Mouse (Mus musculus) hindbrain, embryonic 15.5 days (tissue): ENCODE measurements around the gene Lcp2. TPM values are rescaled to one million over a fixed set of nuclear protein-coding genes. Genes with fewer than 3 reads are reported as not detected.

Source experiments
- ATAC-seq: fragments of 200-750 bp; cut with Nextera tagmentation; 2 replicates; pipeline ENCODE4 v1.8.0; 2017; ENCODE audit warnings: low read depth, moderate number of reproducible peaks, moderate TSS enrichment; ENCODE audit not compliant: low FRiP score
- H3K27ac ChIP-seq: fragments of 300-500 bp; sonication (generic); replicated peaks from 2 replicates; pipeline ENCODE4 v1.5.1; 2015; ENCODE audit warnings: mild to moderate bottlenecking, inconsistent platforms
- H3K27me3 ChIP-seq: fragments of 300-500 bp; sonication (generic); 2 replicates; pipeline ENCODE4 v1.6.1; 2015; ENCODE audit warnings: control low read depth, inconsistent platforms
- H3K36me3 ChIP-seq: fragments of 300-500 bp; sonication (generic); 2 replicates; pipeline ENCODE4 v1.6.1; 2015; ENCODE audit warnings: control low read depth, inconsistent platforms
- H3K4me1 ChIP-seq: fragments of 300-500 bp; sonication (generic); replicated peaks from 2 replicates; pipeline ENCODE4 v1.6.1; 2015; ENCODE audit warnings: control low read depth, inconsistent platforms
- H3K4me2 ChIP-seq: fragments of 300-500 bp; sonication (generic); 2 replicates; pipeline ENCODE4 v1.6.1; 2015; ENCODE audit warnings: moderate library complexity, mild to moderate bottlenecking, inconsistent platforms
- H3K4me3 ChIP-seq: fragments of 300-500 bp; sonication (generic); 2 replicates; pipeline ENCODE4 v1.5.1; 2015; ENCODE audit warnings: mild to moderate bottlenecking, inconsistent platforms
- H3K9ac ChIP-seq: fragments of 300-500 bp; sonication (generic); 2 replicates; pipeline ENCODE4 v1.6.1; 2015; ENCODE audit warnings: inconsistent platforms
- H3K9me3 ChIP-seq: fragments of 300-500 bp; sonication (generic); 2 replicates; pipeline ENCODE4 v1.6.1; 2016; ENCODE audit warnings: control low read depth, inconsistent platforms
- WGBS: fragments of 180-500 bp; shearing (Covaris S2); methylation state at CpG from one replicate; pipeline ENCODE4 v1.1.7; 2015; 5-methylcytosine and 5-hydroxymethylcytosine counted together
- polyA plus RNA-seq: library from polyadenylated mRNA; unstranded; fragments of >200 nt; fragmentation: Nextera tagmentation; extraction: Ambion mirVana; gene quantifications from 2 replicates; pipeline ENCODE4 v1.2.1, GENCODE M21; 2015

The Lcp2 gene
- polyA plus RNA-seq, 1 experiment from 2014 or later, result 1.7 TPM

GRCm38 (mm10) chr11:34050063-34050462 lies 3.3 kb downstream of the Lcp2 start:
- no peak overlapping the region for H3K9ac ChIP-seq
- 84% methylated on average over 1 of the region's 1 CpGs for WGBS
- H3K4me2 ChIP-seq, result no peak overlapping the region
- ATAC-seq, result no peak
- H3K4me3 ChIP-seq, result no peak overlapping the region
- H3K27me3 ChIP-seq, result no peaks in the 10 kb centered on the region
- no peaks in the 10 kb centered on the region for H3K9me3 ChIP-seq
- no peak overlapping the region for H3K27ac ChIP-seq
- no peaks in the 10 kb centered on the region for H3K4me1 ChIP-seq
- H3K36me3 ChIP-seq, result no peaks in the 10 kb centered on the region

DNA sequence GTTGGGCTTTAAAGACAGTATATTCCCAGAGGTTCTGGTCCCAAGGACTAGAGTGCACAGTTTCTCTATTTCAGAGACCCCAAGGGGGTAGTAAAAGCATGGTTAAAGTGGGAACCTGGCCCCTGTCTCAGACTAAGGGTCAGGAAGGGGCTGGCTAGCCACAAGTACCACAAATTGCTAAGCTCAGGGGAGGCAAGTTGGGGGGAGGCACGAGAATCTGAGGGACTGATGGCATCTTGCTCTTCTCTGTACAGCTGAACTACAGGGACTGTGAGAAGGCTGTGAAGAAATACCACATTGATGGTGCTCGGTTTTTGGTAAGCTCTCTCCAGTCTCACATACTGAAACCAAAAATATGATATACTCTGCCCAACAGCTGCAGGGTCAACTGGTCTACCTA lies 3.9 kb downstream of the Lcp2 start:
- Histone ChIP-seq H3K27ac (no peak overlapping the region), H3K4me3 (no peak overlapping the region), H3K9ac (no peak overlapping the region), H3K4me1 (no peaks in the 10 kb centered on the region), H3K36me3 (no peaks in the 10 kb centered on the region), H3K27me3 (no peaks in the 10 kb centered on the region), H3K4me2 (no peak overlapping the region), H3K9me3 (no peaks in the 10 kb centered on the region)
- no peak for ATAC-seq
- WGBS, result 84% methylated on average over 2 of the region's 2 CpGs

- Histone ChIP-seq H3K4me2 (no peak overlapping the region), H3K9ac (no peak overlapping the region), H3K36me3 (no peaks in the 10 kb centered on the region), H3K27ac (no peak overlapping the region), H3K9me3 (no peaks in the 10 kb centered on the region), H3K27me3 (no peaks in the 10 kb centered on the region), H3K4me3 (no peak overlapping the region), H3K4me1 (no peaks in the 10 kb centered on the region)
- WGBS, result 88% methylated on average over 6 of the region's 6 CpGs
- no peak for ATAC-seq
Measured at GRCm38 (mm10) chr11:34053031-34053818, 6.5 kb downstream of the Lcp2 start.

GRCm38 (mm10) chr11:34054031-34054727 lies 7.5 kb downstream of the Lcp2 start:
- WGBS, result 80% methylated on average over 7 of the region's 7 CpGs
- no peak for ATAC-seq
- Histone ChIP-seq H3K4me1 (no peaks in the 10 kb centered on the region), H3K27ac (no peak overlapping the region), H3K9me3 (no peaks in the 10 kb centered on the region), H3K27me3 (no peaks in the 10 kb centered on the region), H3K4me3 (no peak overlapping the region), H3K9ac (no peak overlapping the region), H3K36me3 (no peaks in the 10 kb centered on the region), H3K4me2 (no peak overlapping the region)

GRCm38 (mm10) chr11:34056715-34057114 lies 10.0 kb downstream of the Lcp2 start:
- ATAC-seq, result no peak
- no peaks in the 10 kb centered on the region for H3K36me3 ChIP-seq
- H3K4me2 ChIP-seq, result no peak overlapping the region
- no peaks in the 10 kb centered on the region for H3K4me1 ChIP-seq
- H3K27me3 ChIP-seq, result no peaks in the 10 kb centered on the region
- no peak overlapping the region for H3K27ac ChIP-seq
- H3K9ac ChIP-seq, result no peak overlapping the region
- no peak overlapping the region for H3K4me3 ChIP-seq
- H3K9me3 ChIP-seq, result no peaks in the 10 kb centered on the region
- 96% methylated on average over 1 of the region's 1 CpGs for WGBS

DNA sequence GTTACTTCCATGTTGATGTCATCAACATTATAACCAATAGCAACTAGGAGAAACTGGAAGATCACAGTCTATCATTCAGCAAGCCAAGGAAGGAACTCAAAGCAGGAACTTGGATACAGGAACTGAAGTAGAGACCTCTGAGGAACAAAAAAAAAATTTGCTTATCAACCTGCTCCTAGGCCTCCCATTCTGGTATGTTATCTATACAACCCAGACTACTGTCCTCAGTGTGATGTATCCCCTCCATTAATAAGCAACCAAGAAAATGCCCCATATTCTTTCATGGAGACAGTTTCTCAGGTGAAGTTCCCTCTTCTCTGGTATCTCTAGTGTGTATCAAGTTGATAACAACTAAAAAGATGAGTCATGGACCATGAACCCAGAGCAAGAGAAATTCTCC lies 11.6 kb downstream of the Lcp2 start:
- Histone ChIP-seq H3K27ac (no peak overlapping the region), H3K4me1 (no peaks in the 10 kb centered on the region), H3K4me3 (no peak overlapping the region), H3K27me3 (no peaks in the 10 kb centered on the region), H3K36me3 (no peaks in the 10 kb centered on the region), H3K9me3 (no peaks in the 10 kb centered on the region), H3K4me2 (no peak overlapping the region), H3K9ac (no peak overlapping the region)
- no peak for ATAC-seq

DNA sequence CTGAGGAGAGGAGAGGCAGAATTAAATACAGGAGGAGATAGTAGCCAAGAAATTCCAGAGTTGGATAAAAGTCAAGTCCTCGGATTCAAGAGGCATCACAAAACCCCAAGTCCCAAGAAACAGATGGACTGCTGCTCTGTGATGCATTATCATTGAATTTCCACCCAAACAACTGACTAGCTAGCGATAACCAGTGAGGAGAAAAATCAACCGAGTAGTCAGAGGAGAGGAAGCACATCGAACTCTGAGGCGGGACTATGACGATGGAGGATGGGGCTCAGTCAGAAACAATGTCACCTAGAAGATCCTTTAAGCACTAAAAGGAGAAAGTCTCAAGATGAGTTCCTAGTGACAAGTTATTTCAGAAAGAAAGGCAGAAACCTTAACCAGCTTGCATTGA lies 12.2 kb downstream of the Lcp2 start:
- Histone ChIP-seq H3K9ac (no peak overlapping the region), H3K27me3 (no peaks in the 10 kb centered on the region), H3K4me2 (no peak overlapping the region), H3K36me3 (no peaks in the 10 kb centered on the region), H3K27ac (no peak overlapping the region), H3K9me3 (no peaks in the 10 kb centered on the region), H3K4me3 (no peak overlapping the region), H3K4me1 (no peaks in the 10 kb centered on the region)
- WGBS, result 89% methylated on average over 6 of the region's 6 CpGs
- ATAC-seq, result no peak

GRCm38 (mm10) chr11:34061740-34062139 lies 15.0 kb downstream of the Lcp2 start:
- no peak overlapping the region for H3K4me2 ChIP-seq
- H3K9me3 ChIP-seq, result no peaks in the 10 kb centered on the region
- H3K27ac ChIP-seq, result no peak overlapping the region
- H3K27me3 ChIP-seq, result no peaks in the 10 kb centered on the region
- WGBS, result 63% methylated on average over 6 of the region's 6 CpGs
- no peaks in the 10 kb centered on the region for H3K4me1 ChIP-seq
- ATAC-seq, result no peak
- no peaks in the 10 kb centered on the region for H3K36me3 ChIP-seq
- no peak overlapping the region for H3K9ac ChIP-seq
- no peak overlapping the region for H3K4me3 ChIP-seq

DNA sequence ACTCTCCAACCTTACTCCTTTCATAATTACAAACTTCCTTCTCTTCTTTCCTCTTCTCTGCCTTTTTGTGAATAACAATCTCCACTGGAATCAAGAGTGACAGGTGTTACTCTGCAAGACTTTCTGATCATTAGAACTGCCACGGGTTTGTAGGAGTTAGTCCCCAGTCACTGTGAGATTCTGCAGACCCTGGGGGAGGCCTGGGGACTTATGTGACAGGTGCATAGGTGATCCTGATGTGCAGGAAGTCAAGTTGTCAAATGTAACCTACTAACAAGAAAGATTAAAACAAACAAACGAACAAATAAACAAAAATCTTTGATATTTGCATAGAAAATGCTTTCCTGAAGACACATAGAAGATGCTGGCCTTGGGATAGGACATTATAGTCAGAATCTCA lies 16.5 kb downstream of the Lcp2 start:
- WGBS, result 85% methylated on average over 2 of the region's 2 CpGs

GRCm38 (mm10) chr11:34063702-34064485 lies 17.2 kb downstream of the Lcp2 start:
- H3K4me3 ChIP-seq, result no peak overlapping the region
- H3K9ac ChIP-seq, result no peak overlapping the region
- no peaks in the 10 kb centered on the region for H3K9me3 ChIP-seq
- no peaks in the 10 kb centered on the region for H3K36me3 ChIP-seq
- no peak overlapping the region for H3K27ac ChIP-seq
- WGBS, result 64% methylated on average over 5 of the region's 5 CpGs
- ATAC-seq, result no peak
- H3K27me3 ChIP-seq, result no peaks in the 10 kb centered on the region
- H3K4me1 ChIP-seq, result no peaks in the 10 kb centered on the region
- H3K4me2 ChIP-seq, result no peak overlapping the region

More for the DNA sequence above, 16.5 kb downstream of the Lcp2 start:
- Histone ChIP-seq H3K27ac (no peak overlapping the region), H3K4me2 (no peak overlapping the region), H3K9me3 (no peaks in the 10 kb centered on the region), H3K4me3 (no peak overlapping the region), H3K4me1 (no peaks in the 10 kb centered on the region), H3K9ac (no peak overlapping the region), H3K27me3 (no peaks in the 10 kb centered on the region), H3K36me3 (no peaks in the 10 kb centered on the region)
- ATAC-seq, result no peak

- peaks cover 6% of the 10 kb centered on the region; the same call in 1 of the 2 replicates for H3K27me3 ChIP-seq
- H3K9ac ChIP-seq, result no peak overlapping the region
- H3K9me3 ChIP-seq, result no peaks in the 10 kb centered on the region
- 0 out of 2 replicates have a peak, but pooled peaks cover 3% of the 10 kb centered on the region for H3K4me1 ChIP-seq
- ATAC-seq, result no peak
- no peak overlapping the region for H3K4me3 ChIP-seq
- no peak overlapping the region for H3K27ac ChIP-seq
- H3K36me3 ChIP-seq, result no peaks in the 10 kb centered on the region
- no peak overlapping the region for H3K4me2 ChIP-seq
Measured at GRCm38 (mm10) chr11:34070596-34070995, 23.9 kb downstream of the Lcp2 start.

DNA sequence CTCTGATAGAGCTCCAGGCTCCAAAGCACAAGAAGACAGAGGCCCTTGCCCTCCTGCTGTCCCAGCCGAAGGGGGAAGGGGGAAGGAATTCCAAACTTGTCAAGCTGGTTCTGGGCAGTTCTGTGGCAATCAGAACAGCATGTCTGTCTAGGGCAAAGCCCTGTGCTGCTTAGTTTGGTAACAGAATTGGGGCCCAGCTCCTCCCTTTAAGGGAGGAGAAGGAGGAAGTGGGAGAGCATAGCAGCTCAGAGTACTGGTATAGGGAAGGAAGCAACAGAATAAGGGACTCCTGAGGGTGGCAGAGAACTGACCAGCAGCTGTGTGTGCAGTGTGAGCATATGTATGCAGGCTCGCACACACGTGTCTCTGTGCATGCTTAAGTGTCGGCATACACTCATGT lies 25.6 kb downstream of the Lcp2 start:
- Histone ChIP-seq H3K9me3 (no peaks in the 10 kb centered on the region), H3K9ac (no peak overlapping the region), H3K4me2 (no peak overlapping the region), H3K4me3 (no peak overlapping the region), H3K36me3 (no peaks in the 10 kb centered on the region), H3K4me1 (0 out of 2 replicates have a peak, but pooled peaks cover 3% of the 10 kb centered on the region), H3K27me3 (peaks cover 6% of the 10 kb centered on the region; the same call in 1 of the 2 replicates), H3K27ac (no peak overlapping the region)
- no peak for ATAC-seq
- 80% methylated on average over 4 of the region's 4 CpGs for WGBS
